ENCODE assay signal across 20 mouse cellular contexts in the genomic region with DNA sequence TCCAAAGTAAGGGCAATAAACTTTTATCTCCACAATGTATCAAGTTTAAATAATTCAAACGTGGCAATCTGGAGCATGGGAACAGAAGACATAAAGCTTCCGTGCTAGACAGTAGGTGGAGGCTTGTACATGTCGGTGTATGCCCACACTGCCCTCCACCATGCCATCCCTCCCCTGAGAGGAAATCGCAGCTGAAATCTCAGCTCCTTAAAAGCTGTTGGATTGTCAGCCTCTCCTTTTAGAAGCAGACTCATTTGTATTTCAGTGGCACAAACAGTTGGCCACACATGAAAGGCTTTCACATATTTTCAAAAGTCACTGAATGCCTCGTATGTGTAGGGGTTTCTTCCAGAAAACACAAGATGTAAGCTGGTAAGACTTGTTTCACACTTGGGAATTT.
DNase-seq lines count a peak whose midpoint lies in the region; ATAC-seq and TF ChIP-seq lines count a peak whose summit lies in the region.
"Had no signal": no experiment of that assay in that cellular context is flagged by ENCODE, and none has a peak within 500 bp of the region (broad histone marks: within the 10 kb centered on the region; RNA-seq: fewer than 3 reads in every experiment).

No protein-coding gene starts in this region.

- no peaks in the 10 kb centered on the region for H3K4me1 ChIP-seq in forebrain, embryonic 16.5 days (replicated peaks; ENCODE audit: control insufficient read depth, insufficient read depth, low read length)
- H3K4me1 ChIP-seq in forebrain, embryonic 10.5 days = no peaks in the 10 kb centered on the region
- H3K4me1 ChIP-seq: embryonic facial prominence, embryonic 10.5 days; heart, embryonic 10.5 days; hindbrain, embryonic 12.5 days had no signal

- H3K27me3 ChIP-seq in forebrain, embryonic 16.5 days (replicated peaks; ENCODE audit: control insufficient read depth, insufficient read depth, low read length) = no peaks in the 10 kb centered on the region
- no peaks in the 10 kb centered on the region for H3K27me3 ChIP-seq in forebrain, embryonic 10.5 days (ENCODE audit: poor library complexity, severe bottlenecking)
- H3K27me3 ChIP-seq: CH12.LX; hindbrain, embryonic 12.5 days; Patski had no signal

- no peak overlapping the region for H3K4me2 ChIP-seq in forebrain, embryonic 16.5 days (ENCODE audit: low read length)
- H3K4me2 ChIP-seq: hindbrain, embryonic 12.5 days had no signal

- no peak for TF ChIP-seq CTCF in layer of hippocampus, adult 2 months (conservative IDR thresholded peaks at IDR 0.05)

- H3K4me3 ChIP-seq in forebrain, embryonic 16.5 days (replicated peaks; ENCODE audit: low read length) = no peak overlapping the region
- H3K4me3 ChIP-seq in forebrain, embryonic 10.5 days = no peak overlapping the region
- H3K4me3 ChIP-seq in layer of hippocampus, adult 2 months = no peak overlapping the region
- H3K4me3 ChIP-seq: embryonic facial prominence, embryonic 10.5 days; heart, embryonic 10.5 days; hindbrain, embryonic 12.5 days had no signal

- H3K9me3 ChIP-seq in forebrain, embryonic 16.5 days (ENCODE audit: control insufficient read depth, low read length) = no peaks in the 10 kb centered on the region
- H3K9me3 ChIP-seq in forebrain, embryonic 10.5 days = no peaks in the 10 kb centered on the region
- H3K9me3 ChIP-seq: embryonic facial prominence, embryonic 10.5 days; heart, embryonic 10.5 days; hindbrain, embryonic 12.5 days had no signal

- WGBS in forebrain, embryonic 16.5 days = 39% methylated on average over 5 of the region's 5 CpGs
- WGBS in forebrain, embryonic 10.5 days = 79% methylated on average over 5 of the region's 5 CpGs

- ATAC-seq in forebrain, embryonic 16.5 days = peak; percentile 45
- ATAC-seq: activated CD4-positive, CD25-positive, alpha-beta regulatory T cell, adult 4 months; intestine, embryonic 16.5 days; Patski had no signal

- no peak for DNase-seq in forebrain, embryonic 10.5 days (ENCODE audit: extremely low spot score, low spot score)
- no peak for DNase-seq in layer of hippocampus, adult 2 months (ENCODE audit: low spot score in 2 of 2)
- no peak for DNase-seq in layer of hippocampus, adult 9-10 months (ENCODE audit: low spot score)
- peak; percentile 55 for DNase-seq in brain, adult 2 months (ENCODE audit: low read depth, low spot score)
- DNase-seq in telencephalon, adult 2 months (ENCODE audit: low read depth, low spot score) = peak; percentile 28
- DNase-seq: adrenal gland, postnatal 14 days; cerebellum, adult 2 months; cerebellum, postnatal 10 days; gastrocnemius, postnatal 36 days; heart, adult 11 months; heart, postnatal 10 days; heart, postnatal 4 days had no signal

- no peak overlapping the region for H3K27ac ChIP-seq in forebrain, embryonic 16.5 days (ENCODE audit: low read length)
- H3K27ac ChIP-seq in forebrain, embryonic 10.5 days = no peak overlapping the region
- H3K27ac ChIP-seq in layer of hippocampus, adult 2 months = peak overlapping the region; percentile 19; the same call in 1 of the 2 replicates
- H3K27ac ChIP-seq: embryonic facial prominence, embryonic 10.5 days; heart, embryonic 10.5 days; hindbrain, embryonic 12.5 days had no signal

- H3K36me3 ChIP-seq in forebrain, embryonic 16.5 days (ENCODE audit: control insufficient read depth, insufficient read depth) = no peaks in the 10 kb centered on the region
- no peaks in the 10 kb centered on the region for H3K36me3 ChIP-seq in forebrain, embryonic 10.5 days (replicated peaks)
- H3K36me3 ChIP-seq: embryonic facial prominence, embryonic 10.5 days; heart, embryonic 10.5 days; hindbrain, embryonic 12.5 days had no signal

- no peak overlapping the region for H3K9ac ChIP-seq in forebrain, embryonic 16.5 days (replicated peaks; ENCODE audit: low read depth, low read length)
- H3K9ac ChIP-seq: hindbrain, embryonic 12.5 days had no signal

Comparison
In these comparisons a context has a peak if more than half of its experiments do, and no peak if none do; other contexts are left out.
1. DNase-seq: peak in brain, adult 2 months (single experiment) and telencephalon, adult 2 months (single experiment); none in forebrain, embryonic 10.5 days (single experiment), layer of hippocampus, adult 2 months (0 of 2) and layer of hippocampus, adult 9-10 months (single experiment).